Mouse (Mus musculus) liver, adult (tissue): ENCODE data around the gene Rab6b.

Experiments used
- GATA4 ChIP-seq: IDR thresholded peaks from 2 replicates; pipeline ENCODE4 v1.6.1; 2014; ENCODE audit warnings: mild to moderate bottlenecking, low read length; ENCODE audit not compliant: insufficient replicate concordance

Gene Rab6b

GRCm38 (mm10) chr9:103201561-103202260 lies 90.1 kb downstream of the Rab6b start, which contains the start of gene Srprb:
Gene Srprb, minus strand, starts transcription at chr9:103202137.
- peak; percentile 60; the same call in 1 of the 2 replicates for TF ChIP-seq GATA4

GRCm38 (mm10) chr9:103205786-103206185 lies 94.2 kb downstream of the Rab6b start:
- TF ChIP-seq GATA4 = no peak

- TF ChIP-seq GATA4 = no peak
Measured at GRCm38 (mm10) chr9:103207846-103208245, 96.3 kb downstream of the Rab6b start.

- TF ChIP-seq GATA4 = no peak
Measured at GRCm38 (mm10) chr9:103208802-103209423, 97.3 kb downstream of the Rab6b start.

GRCm38 (mm10) chr9:103212654-103213420 lies 101.2 kb downstream of the Rab6b start:
- no peak for TF ChIP-seq GATA4

- no peak for TF ChIP-seq GATA4
Measured at GRCm38 (mm10) chr9:103213631-103214030, 102.0 kb downstream of the Rab6b start.

- no peak for TF ChIP-seq GATA4
Measured at GRCm38 (mm10) chr9:103214281-103214680, 102.7 kb downstream of the Rab6b start.

- TF ChIP-seq GATA4 = no peak
Measured at GRCm38 (mm10) chr9:103224721-103225120, 113.1 kb downstream of the Rab6b start.

GRCm38 (mm10) chr9:103225464-103225863 lies 113.9 kb downstream of the Rab6b start:
- TF ChIP-seq GATA4 = no peak

- no peak for TF ChIP-seq GATA4
Measured at GRCm38 (mm10) chr9:103226806-103227205, 115.2 kb downstream of the Rab6b start.

- TF ChIP-seq GATA4 = no peak
Measured at GRCm38 (mm10) chr9:103227760-103228159, 116.2 kb downstream of the Rab6b start.

- TF ChIP-seq GATA4 = peak; percentile 90; the same call in 1 of the 2 replicates
Measured at GRCm38 (mm10) chr9:103228370-103229003, 116.9 kb downstream of the Rab6b start.

GRCm38 (mm10) chr9:103229037-103229867 lies 117.7 kb downstream of the Rab6b start:
- TF ChIP-seq GATA4 = no peak

- TF ChIP-seq GATA4 = no peak; the same call in 1 of the 2 replicates
Measured at GRCm38 (mm10) chr9:103230151-103230951, 118.8 kb downstream of the Rab6b start, which contains the start of the genes Gm20425 and Trf. Gene Gm20425, minus strand, starts transcription at chr9:103230307. Gene Trf, minus strand, starts transcription at chr9:103230444.
